Mouse (Mus musculus) right cerebral cortex, postnatal 4 days (tissue): ENCODE measurements at regions not wholly inside any gene's neighbourhood (a gene's known extent, or its start where the extent isn't known, plus 50 kb on each side); places are given as distances from the start of the nearest gene placed in this dataset.
"Not testable (repeated sequence)": the region's sequence is repeated elsewhere in the genome, so short reads cannot be mapped to it uniquely, and the experiment has no call there.

Experiments used
- DNase-seq: peaks from one replicate; pipeline ENCODE4 v3.0.0-alpha.2; 2022

GRCm38 (mm10) chr11:114483350-114483749 is 185.0 kb upstream of the Rpl38 start:
- not testable (repeated sequence) for DNase-seq

GRCm38 (mm10) chr11:114482070-114482469 is 186.3 kb upstream of the Rpl38 start:
- no peak for DNase-seq

- no peak for DNase-seq
Observed at GRCm38 (mm10) chr11:114481037-114481436, 187.3 kb upstream of the Rpl38 start.

- no peak for DNase-seq
Observed at GRCm38 (mm10) chr11:114480119-114480540, 188.2 kb upstream of the Rpl38 start.

- DNase-seq, result no peak
Observed at GRCm38 (mm10) chr11:114478736-114479135, 189.6 kb upstream of the Rpl38 start.

GRCm38 (mm10) chr11:114477365-114477764 is 191.0 kb upstream of the Rpl38 start:
- DNase-seq, result peak; percentile 34

GRCm38 (mm10) chr11:114472501-114473260 is 195.6 kb upstream of the Rpl38 start:
- DNase-seq, result peak; percentile 30

GRCm38 (mm10) chr11:114468394-114468793 is 199.9 kb upstream of the Rpl38 start:
- DNase-seq, result peak; percentile 84

GRCm38 (mm10) chr11:114467803-114468202 is 200.5 kb upstream of the Rpl38 start:
- peak; percentile 53 for DNase-seq

- DNase-seq, result no peak
Observed at GRCm38 (mm10) chr11:114465486-114465885, 202.8 kb upstream of the Rpl38 start.

GRCm38 (mm10) chr11:114462755-114463374 is 205.5 kb upstream of the Rpl38 start:
- DNase-seq, result peak; percentile 37

GRCm38 (mm10) chr11:114454876-114455330 is 213.4 kb upstream of the Rpl38 start:
- DNase-seq, result no peak

- peak; percentile 64 for DNase-seq
Observed at GRCm38 (mm10) chr11:114448776-114449401, 219.4 kb upstream of the Rpl38 start.

- DNase-seq, result no peak
Observed at GRCm38 (mm10) chr11:114447461-114447847, 220.9 kb upstream of the Rpl38 start.

GRCm38 (mm10) chr11:114446617-114447460 is 221.5 kb upstream of the Rpl38 start:
- no peak for DNase-seq

GRCm38 (mm10) chr11:114446075-114446616 is 222.2 kb upstream of the Rpl38 start:
- no peak for DNase-seq

GRCm38 (mm10) chr11:114444211-114444610 is 224.1 kb upstream of the Rpl38 start:
- DNase-seq, result no peak

- DNase-seq, result no peak
Observed at GRCm38 (mm10) chr11:114443444-114443843, 224.9 kb upstream of the Rpl38 start.

- DNase-seq, result no peak
Observed at GRCm38 (mm10) chr11:114439314-114439713, 229.0 kb upstream of the Rpl38 start.

- DNase-seq, result no peak
Observed at GRCm38 (mm10) chr11:114435788-114436187, 232.5 kb upstream of the Rpl38 start.

GRCm38 (mm10) chr11:114433561-114433960 is 234.8 kb upstream of the Rpl38 start:
- DNase-seq, result no peak

- no peak for DNase-seq
Observed at GRCm38 (mm10) chr11:114425447-114425846, 242.9 kb upstream of the Rpl38 start.

GRCm38 (mm10) chr11:114423322-114423721 is 245.0 kb upstream of the Rpl38 start:
- no peak for DNase-seq
